Mouse (Mus musculus): Measurements from ENCODE around the gene Hist1h4h. TPM values are rescaled to one million over a fixed set of nuclear protein-coding genes. Genes with fewer than 3 reads are reported as not detected.
"Not testable (repeated sequence)": the region's sequence is repeated elsewhere in the genome, so short reads cannot be mapped to it uniquely, and the experiment has no call there.

Hist1h4h gene
- polyA plus RNA-seq, 1 experiment from 2014 or later = 2.9 TPM

GRCm38 (mm10) chr13:23529005-23529404 lies 1.8 kb upstream of the Hist1h4h start:
- H3K9ac ChIP-seq (replicated peaks; ENCODE audit: low read depth, low read length) = no peak overlapping the region
- H3K36me3 ChIP-seq (ENCODE audit: control insufficient read depth, insufficient read depth) = no peaks in the 10 kb centered on the region
- H3K27ac ChIP-seq (ENCODE audit: low read length) = no peak overlapping the region
- H3K9me3 ChIP-seq (ENCODE audit: control insufficient read depth, low read length) = no peaks in the 10 kb centered on the region
- H3K4me3 ChIP-seq (replicated peaks; ENCODE audit: low read length) = no peak overlapping the region
- no peak for ATAC-seq
- no peaks in the 10 kb centered on the region for H3K27me3 ChIP-seq (replicated peaks; ENCODE audit: control insufficient read depth, insufficient read depth, low read length)
- H3K4me2 ChIP-seq (ENCODE audit: low read length) = no peak overlapping the region
- 86% methylated on average over 5 of the region's 5 CpGs for WGBS
- H3K4me1 ChIP-seq (replicated peaks; ENCODE audit: control insufficient read depth, insufficient read depth, low read length) = peaks cover 15% of the 10 kb centered on the region

DNA sequence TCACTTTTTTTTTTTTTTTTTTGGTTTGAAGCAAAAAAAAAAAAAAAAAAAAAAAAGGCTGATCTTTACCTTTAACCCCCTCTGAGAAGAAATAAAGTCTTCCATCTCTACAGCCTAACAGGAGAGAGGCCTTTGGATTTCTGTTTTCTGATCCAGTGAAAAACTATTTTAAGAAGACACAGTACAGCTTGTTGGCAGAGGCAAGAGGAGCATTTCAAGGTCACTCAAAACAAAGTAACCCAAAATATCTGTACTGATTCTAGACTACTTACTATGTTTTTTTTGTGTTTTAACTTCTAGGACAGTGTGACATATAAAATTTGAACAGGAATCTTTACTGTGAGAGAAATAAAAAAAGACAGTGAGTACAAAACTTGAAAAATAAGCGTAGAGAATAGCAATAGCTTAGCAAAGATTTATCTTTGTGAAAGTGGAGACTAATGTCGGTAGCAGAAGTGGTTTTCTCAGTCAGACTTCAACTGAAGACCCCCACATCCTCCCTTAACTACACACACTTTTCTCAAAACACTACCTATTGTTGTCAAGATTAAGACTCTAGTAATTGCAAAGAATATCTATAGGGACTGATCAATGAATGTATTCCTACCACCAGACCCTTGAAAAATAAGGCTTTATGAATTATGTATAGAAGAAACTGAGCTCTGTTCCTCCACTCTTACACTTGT lies 1.2 kb upstream of the Hist1h4h start:
- H3K27me3 ChIP-seq (replicated peaks; ENCODE audit: control insufficient read depth, insufficient read depth, low read length) = no peaks in the 10 kb centered on the region
- H3K4me1 ChIP-seq (replicated peaks; ENCODE audit: control insufficient read depth, insufficient read depth, low read length) = peaks cover 21% of the 10 kb centered on the region
- H3K9ac ChIP-seq (replicated peaks; ENCODE audit: low read depth, low read length) = peak overlapping the region; percentile 81
- peak overlapping the region; percentile 60 for H3K4me2 ChIP-seq (ENCODE audit: low read length)
- ATAC-seq = no peak
- no peaks in the 10 kb centered on the region for H3K9me3 ChIP-seq (ENCODE audit: control insufficient read depth, low read length)
- H3K4me3 ChIP-seq (replicated peaks; ENCODE audit: low read length) = peak overlapping the region; percentile 67
- WGBS = 30% methylated on average over 2 of the region's 2 CpGs
- H3K27ac ChIP-seq (ENCODE audit: low read length) = peak overlapping the region; percentile 99
- H3K36me3 ChIP-seq (ENCODE audit: control insufficient read depth, insufficient read depth) = no peaks in the 10 kb centered on the region

DNA sequence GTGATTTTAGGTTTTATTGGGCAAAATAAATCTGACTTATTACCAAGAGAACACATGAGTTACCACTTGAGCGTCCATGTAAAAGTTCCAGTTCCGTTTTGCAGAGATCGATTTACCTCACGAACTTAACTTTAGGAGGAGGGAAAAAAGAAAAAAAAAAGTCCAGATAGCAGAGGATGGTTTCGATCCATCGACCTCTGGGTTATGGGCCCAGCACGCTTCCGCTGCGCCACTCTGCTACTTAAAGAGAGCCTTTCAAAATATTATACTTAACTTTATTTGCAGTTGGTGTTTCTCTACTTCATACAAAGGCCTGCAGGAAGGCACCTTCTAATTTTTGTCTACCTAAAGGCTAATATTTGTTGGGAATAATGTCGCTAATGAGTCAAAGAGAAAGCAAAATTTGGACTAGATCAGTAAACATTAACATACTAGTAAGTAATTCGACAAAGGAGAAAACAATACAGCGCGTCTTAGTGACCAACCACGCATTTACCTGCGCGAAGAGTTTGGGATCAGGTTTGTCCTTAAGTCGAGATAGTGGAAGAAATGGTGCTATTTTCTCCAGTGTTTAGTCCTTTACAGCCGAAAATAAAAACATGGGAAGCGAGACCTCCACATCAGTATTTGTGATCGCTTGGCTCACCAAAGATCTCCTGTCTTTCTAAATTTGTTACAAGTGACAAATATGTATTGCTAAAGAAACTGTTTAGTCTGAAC lies 509 bp upstream of the Hist1h4h start:
- Histone ChIP-seq H3K27me3 (replicated peaks; ENCODE audit: control insufficient read depth, insufficient read depth, low read length) (no peaks in the 10 kb centered on the region), H3K9me3 (ENCODE audit: control insufficient read depth, low read length) (no peaks in the 10 kb centered on the region), H3K36me3 (ENCODE audit: control insufficient read depth, insufficient read depth) (no peaks in the 10 kb centered on the region), H3K4me3 (replicated peaks; ENCODE audit: low read length) (peak overlapping the region; percentile 67), H3K9ac (replicated peaks; ENCODE audit: low read depth, low read length) (peak overlapping the region; percentile 81), H3K4me1 (replicated peaks; ENCODE audit: control insufficient read depth, insufficient read depth, low read length) (peaks cover 24% of the 10 kb centered on the region), H3K4me2 (ENCODE audit: low read length) (peak overlapping the region; percentile 60), H3K27ac (ENCODE audit: low read length) (peak overlapping the region; percentile 99)
- under 1% methylated on average over 20 of the region's 20 CpGs for WGBS
- no peak for ATAC-seq

DNA sequence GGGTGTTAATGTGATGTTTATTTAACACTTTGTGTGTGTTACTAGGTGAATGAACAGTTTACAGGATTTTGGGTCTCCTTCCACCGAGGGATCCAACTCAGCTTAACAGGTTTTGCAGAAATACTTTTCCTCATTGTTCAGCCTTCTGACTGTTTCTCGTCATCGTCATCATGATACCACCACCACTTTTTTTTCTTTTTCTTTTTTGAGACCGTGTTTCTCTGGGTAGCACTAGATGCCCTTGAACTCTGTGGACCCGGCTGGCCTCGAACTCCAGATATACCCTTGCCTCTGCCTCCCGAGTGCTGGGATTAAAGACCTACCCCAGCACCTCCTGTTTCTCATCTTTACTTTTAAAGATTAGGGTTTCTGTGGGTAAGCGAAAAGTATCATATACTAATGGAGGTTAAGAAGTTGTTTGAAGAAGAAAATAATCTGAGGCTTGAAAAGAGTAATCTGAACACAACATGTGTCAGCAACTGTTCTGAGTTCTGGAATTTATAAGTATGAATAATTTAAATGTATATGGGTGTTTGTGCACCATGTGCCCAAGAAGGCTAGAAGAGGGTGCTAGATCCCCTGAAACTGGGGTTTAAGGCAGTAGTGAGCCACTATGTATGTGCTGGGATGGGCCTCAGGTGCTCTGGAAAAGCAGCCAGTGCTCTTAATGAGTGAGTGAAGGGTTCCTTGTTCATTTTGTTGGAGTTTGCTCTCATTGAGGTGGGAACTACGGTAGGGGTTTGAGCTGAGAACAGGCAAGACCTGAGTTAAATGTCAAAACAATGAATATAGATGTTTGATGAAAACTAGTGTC lies 1.6 kb downstream of the Hist1h4h start:
- H3K4me2 ChIP-seq (ENCODE audit: low read length) = peak overlapping the region; percentile 78
- no peaks in the 10 kb centered on the region for H3K27me3 ChIP-seq (replicated peaks; ENCODE audit: control insufficient read depth, insufficient read depth, low read length)
- ATAC-seq = no peak
- peak overlapping the region; percentile 67 for H3K4me3 ChIP-seq (replicated peaks; ENCODE audit: low read length)
- WGBS = 13% methylated on average over 9 of the region's 9 CpGs
- H3K27ac ChIP-seq (ENCODE audit: low read length) = peak overlapping the region; percentile 99
- no peaks in the 10 kb centered on the region for H3K9me3 ChIP-seq (ENCODE audit: control insufficient read depth, low read length)
- H3K4me1 ChIP-seq (replicated peaks; ENCODE audit: control insufficient read depth, insufficient read depth, low read length) = peaks cover 36% of the 10 kb centered on the region
- H3K36me3 ChIP-seq (ENCODE audit: control insufficient read depth, insufficient read depth) = no peaks in the 10 kb centered on the region
- H3K9ac ChIP-seq (replicated peaks; ENCODE audit: low read depth, low read length) = peak overlapping the region; percentile 36

- H3K27me3 ChIP-seq (replicated peaks; ENCODE audit: control insufficient read depth, insufficient read depth, low read length); H3K36me3 ChIP-seq (ENCODE audit: control insufficient read depth, insufficient read depth); H3K9me3 ChIP-seq (ENCODE audit: control insufficient read depth, low read length): not testable (repeated sequence)
- Histone ChIP-seq H3K4me2 (ENCODE audit: low read length) (peak within 1 kb of the TSS; percentile 78), H3K9ac (replicated peaks; ENCODE audit: low read depth, low read length) (peak within 1 kb of the TSS; percentile 35), H3K4me1 (replicated peaks; ENCODE audit: control insufficient read depth, insufficient read depth, low read length) (peaks cover 36% of the 10 kb centered on the region), H3K27ac (ENCODE audit: low read length) (peak within 1 kb of the TSS; percentile 83), H3K4me3 (replicated peaks; ENCODE audit: low read length) (peak within 1 kb of the TSS; percentile 55)
- 0% methylated on average over 23 of the region's 53 CpGs for WGBS
- peak; percentile 30 for ATAC-seq
Observed at GRCm38 (mm10) chr13:23533560-23534367, 2.9 kb downstream of the Hist1h4h start, which contains the start of gene Hist1h2af. Gene Hist1h2af, plus strand, starts transcription at chr13:23533906.

DNA sequence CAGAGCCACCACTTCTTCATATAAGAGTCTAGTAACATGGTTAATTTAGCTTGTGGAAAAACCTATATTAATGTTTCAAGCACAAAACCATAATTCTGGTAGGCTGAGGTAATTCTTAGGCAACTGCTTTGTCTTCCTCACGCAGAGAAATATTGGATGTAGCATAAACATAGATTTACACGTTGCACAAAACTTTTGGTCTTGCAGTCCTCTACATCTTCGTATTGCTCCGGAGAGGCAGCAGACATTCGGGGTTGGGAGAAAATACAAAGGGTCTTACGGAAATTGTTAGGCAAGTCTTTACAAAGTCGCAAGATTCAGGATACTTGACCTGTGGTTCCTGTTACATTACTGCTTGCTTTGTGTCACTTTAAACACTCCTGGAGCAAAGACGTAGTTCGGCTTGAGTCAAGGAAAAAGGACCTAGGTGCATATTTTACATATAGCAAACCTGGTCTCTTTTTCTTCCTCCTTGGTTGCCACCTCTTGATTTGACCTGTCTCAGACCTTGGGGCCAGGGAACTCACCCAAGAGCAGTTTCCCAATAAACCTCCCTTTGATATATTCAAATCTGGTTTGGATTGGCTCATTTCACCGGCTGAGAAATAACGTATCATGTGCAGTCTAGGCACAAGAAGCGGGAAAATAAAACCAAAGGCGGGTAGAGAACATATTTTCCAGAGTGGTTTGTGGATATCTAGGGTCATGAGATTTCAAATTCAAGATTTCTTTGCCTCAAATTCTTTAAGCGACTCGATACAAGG lies 3.7 kb downstream of the Hist1h4h start:
- Histone ChIP-seq H3K27me3 (replicated peaks; ENCODE audit: control insufficient read depth, insufficient read depth, low read length) (no peaks in the 10 kb centered on the region), H3K4me1 (replicated peaks; ENCODE audit: control insufficient read depth, insufficient read depth, low read length) (peaks cover 36% of the 10 kb centered on the region), H3K4me2 (ENCODE audit: low read length) (peak overlapping the region; percentile 78), H3K9ac (replicated peaks; ENCODE audit: low read depth, low read length) (peak overlapping the region; percentile 35), H3K27ac (ENCODE audit: low read length) (peak overlapping the region; percentile 75), H3K4me3 (replicated peaks; ENCODE audit: low read length) (peak overlapping the region; percentile 55), H3K9me3 (ENCODE audit: control insufficient read depth, low read length) (no peaks in the 10 kb centered on the region), H3K36me3 (ENCODE audit: control insufficient read depth, insufficient read depth) (no peaks in the 10 kb centered on the region)
- ATAC-seq = no peak
- WGBS = under 1% methylated on average over 15 of the region's 15 CpGs

GRCm38 (mm10) chr13:23535137-23536075 lies 4.6 kb downstream of the Hist1h4h start, which contains the start of gene Hist1h3g:
Gene Hist1h3g, plus strand, starts transcription at chr13:23535422.
- Histone ChIP-seq H3K4me1 (replicated peaks; ENCODE audit: control insufficient read depth, insufficient read depth, low read length) (peaks cover 36% of the 10 kb centered on the region), H3K4me2 (ENCODE audit: low read length) (peak within 1 kb of the TSS; percentile 78), H3K9ac (replicated peaks; ENCODE audit: low read depth, low read length) (peak within 1 kb of the TSS; percentile 39), H3K4me3 (replicated peaks; ENCODE audit: low read length) (peak within 1 kb of the TSS; percentile 55), H3K27ac (ENCODE audit: low read length) (peak within 1 kb of the TSS; percentile 75)
- H3K9me3 ChIP-seq (ENCODE audit: control insufficient read depth, low read length); H3K27me3 ChIP-seq (replicated peaks; ENCODE audit: control insufficient read depth, insufficient read depth, low read length); H3K36me3 ChIP-seq (ENCODE audit: control insufficient read depth, insufficient read depth): not testable (repeated sequence)
- under 1% methylated on average over 48 of the region's 62 CpGs for WGBS
- peak; percentile 91 for ATAC-seq

Measured in forebrain, embryonic 16.5 days (tissue).